Mouse (Mus musculus): ENCODE data around the gene Gm20772. TPM values are rescaled to one million over a fixed set of nuclear protein-coding genes. Genes with fewer than 3 reads are reported as not detected.

The Gm20772 gene
- not detected for total RNA-seq (2023)

GRCm38 (mm10) chrY:17874441-17874840 is at the start of gene Gm20772, which contains the start of gene Gm20831:
Gene Gm20772, plus strand, starts transcription at chrY:17874741.
Gene Gm20831, plus strand, starts transcription at chrY:17874741.

GRCm38 (mm10) chrY:17846166-17846565 is 28.4 kb upstream of the Gm20772 start, which contains the start of gene Gm21904:
Gene Gm21904, minus strand, starts transcription at chrY:17846266.

Other genes with a start within 250 kb of the Gm20772 start
- not detected for gene Gm21904, start 28.5 kb upstream of the Gm20772 start, total RNA-seq (2023)
- not detected for gene Gm20831, start within 50 bp of the Gm20772 start, total RNA-seq (2023)
- not detected for gene Srsy, start 62.6 kb downstream of the Gm20772 start, total RNA-seq (2023)
- gene Gm21764, start 187.1 kb downstream of the Gm20772 start, total RNA-seq (2023), result not detected
- not detected for gene Ssty1, start 214.4 kb downstream of the Gm20772 start, total RNA-seq (2023)

All from CD4-positive naive resting alpha-beta T cell, adult 76 days (primary cell).